Mouse (Mus musculus): ENCODE data around the gene Akap13.

- no peak for TF ChIP-seq MAFK (IDR thresholded peaks at IDR 0.05; ENCODE audit: insufficient read depth, low read depth, low read length)
- TF ChIP-seq HCFC1 (IDR thresholded peaks at IDR 0.05; ENCODE audit: borderline replicate concordance, insufficient read depth, low read length), result no peak
- TF ChIP-seq CHD2 (IDR thresholded peaks at IDR 0.05; ENCODE audit: low read depth, low read length), result no peak
These were observed 43.3 kb upstream of the Akap13 start for GRCm38 (mm10) chr7:75412011-75412510.
